Mouse (Mus musculus) thymus, postnatal 10 days (tissue): Measurements from ENCODE around the gene Rem2.

Experiments
- DNase-seq, 2 experiments: peaks; one replicate each; pipeline ENCODE4 v3.0.0; 2021; ENCODE audit warnings: low spot score in 2 of 2

Rem2 gene

GRCm38 (mm10) chr14:54443712-54444618 is 31.9 kb upstream of the Rem2 start:
- DNase-seq, result no peak

GRCm38 (mm10) chr14:54445476-54445875 is 30.4 kb upstream of the Rem2 start:
- DNase-seq, result no peak

GRCm38 (mm10) chr14:54453566-54453965 is 22.3 kb upstream of the Rem2 start:
- DNase-seq, result no peak

GRCm38 (mm10) chr14:54454669-54455528 is 21.0 kb upstream of the Rem2 start:
- no peak for DNase-seq

- no peak for DNase-seq
Measured at GRCm38 (mm10) chr14:54457907-54458569, 17.9 kb upstream of the Rem2 start.

GRCm38 (mm10) chr14:54462146-54462545 is 13.8 kb upstream of the Rem2 start:
- no peak for DNase-seq

GRCm38 (mm10) chr14:54463108-54463958 is 12.6 kb upstream of the Rem2 start:
- no peak for DNase-seq

GRCm38 (mm10) chr14:54463959-54464292 is 12.0 kb upstream of the Rem2 start, which contains the start of gene Lrp10:
Gene Lrp10 (plus strand): TSS chr14:54464137.
- DNase-seq, result peak; percentile 89 to 95

- peak; percentile 70 to 76 for DNase-seq
Measured at GRCm38 (mm10) chr14:54464293-54465005, 11.5 kb upstream of the Rem2 start.

GRCm38 (mm10) chr14:54471467-54471866 is 4.4 kb upstream of the Rem2 start:
- DNase-seq, result no peak

GRCm38 (mm10) chr14:54472671-54473070 is 3.2 kb upstream of the Rem2 start:
- DNase-seq, result no peak

- no peak for DNase-seq
Measured at GRCm38 (mm10) chr14:54474744-54475143, 1.2 kb upstream of the Rem2 start.

GRCm38 (mm10) chr14:54477172-54477909 is 1.4 kb downstream of the Rem2 start:
- DNase-seq, result no peak

GRCm38 (mm10) chr14:54479451-54479920 is 3.6 kb downstream of the Rem2 start:
- DNase-seq, result peak; percentile 32 to 47

GRCm38 (mm10) chr14:54480673-54481072 is 4.8 kb downstream of the Rem2 start:
- peak; percentile 51 to 57 for DNase-seq

- DNase-seq, result peak; percentile 41 to 42
Measured at GRCm38 (mm10) chr14:54481402-54481801, 5.5 kb downstream of the Rem2 start.

- peak; percentile 36 to 71 for DNase-seq
Measured at GRCm38 (mm10) chr14:54482498-54482897, 6.6 kb downstream of the Rem2 start.

- DNase-seq, result no peak
Measured at GRCm38 (mm10) chr14:54485899-54486298, 10.0 kb downstream of the Rem2 start.

- no peak for DNase-seq
Measured at GRCm38 (mm10) chr14:54487732-54488131, 11.8 kb downstream of the Rem2 start.

- DNase-seq, result no peak
Measured at GRCm38 (mm10) chr14:54488350-54488749, 12.4 kb downstream of the Rem2 start.
